Mouse (Mus musculus) liver, postnatal 0 days (tissue): ENCODE data around the gene Hnrnph3.

Experiments used
- CTCF ChIP-seq: sonication (generic); IDR thresholded peaks from 2 replicates; pipeline ENCODE4 v1.5.1; 2016; ENCODE audit warnings: antibody characterized with exemption, low read depth
- EP300 ChIP-seq: IDR thresholded peaks from 2 replicates; pipeline ENCODE4 v1.6.1; 2016; ENCODE audit warnings: antibody characterized with exemption, low read depth, mild to moderate bottlenecking

GRCm38 (mm10) chr10:63049106-63049505 lies 25.1 kb upstream of the Hnrnph3 start:
- TF ChIP-seq CTCF, result no peak
- TF ChIP-seq EP300, result no peak
